Mouse (Mus musculus): ENCODE measurements at regions not wholly inside any gene's neighbourhood (a gene's known extent, or its start where the extent isn't known, plus 50 kb on each side); places are given as distances from the start of the nearest gene placed in this dataset.

- DNase-seq = peak; percentile 51
These were observed 385.0 kb downstream of the Kcnj2 start for GRCm38 (mm10) chr11:111450811-111451494.

GRCm38 (mm10) chr11:111460046-111460445, 394.1 kb downstream of the Kcnj2 start:
- DNase-seq = no peak

- no peak for DNase-seq
These were observed 419.0 kb downstream of the Kcnj2 start for GRCm38 (mm10) chr11:111484981-111485380.

GRCm38 (mm10) chr11:111512471-111512870, 446.5 kb downstream of the Kcnj2 start:
- DNase-seq = no peak

- peak; percentile 66 for DNase-seq
These were observed 456.8 kb downstream of the Kcnj2 start for GRCm38 (mm10) chr11:111522716-111523115.

- peak; percentile 83 for DNase-seq
These were observed 457.5 kb downstream of the Kcnj2 start for GRCm38 (mm10) chr11:111523465-111523864.

- no peak for DNase-seq
These were observed 460.2 kb downstream of the Kcnj2 start for GRCm38 (mm10) chr11:111526010-111526742.

GRCm38 (mm10) chr11:111529591-111529990, 463.6 kb downstream of the Kcnj2 start:
- DNase-seq = no peak

- DNase-seq = no peak
These were observed 464.9 kb downstream of the Kcnj2 start for GRCm38 (mm10) chr11:111530912-111531311.

- peak; percentile 41 for DNase-seq
These were observed 466.5 kb downstream of the Kcnj2 start for GRCm38 (mm10) chr11:111532457-111532856.

GRCm38 (mm10) chr11:111536040-111536836, 470.3 kb downstream of the Kcnj2 start:
- DNase-seq = peak; percentile 67

- peak; percentile 69 for DNase-seq
These were observed 471.7 kb downstream of the Kcnj2 start for GRCm38 (mm10) chr11:111537654-111538053.

- DNase-seq = no peak
These were observed 474.0 kb downstream of the Kcnj2 start for GRCm38 (mm10) chr11:111539960-111540359.

- DNase-seq = no peak
These were observed 479.3 kb downstream of the Kcnj2 start for GRCm38 (mm10) chr11:111545291-111545690.

- no peak for DNase-seq
These were observed 489.2 kb downstream of the Kcnj2 start for GRCm38 (mm10) chr11:111555131-111555530.

GRCm38 (mm10) chr11:111555615-111556014, 489.7 kb downstream of the Kcnj2 start:
- no peak for DNase-seq

- DNase-seq = no peak
These were observed 492.6 kb downstream of the Kcnj2 start for GRCm38 (mm10) chr11:111558302-111559140.

- no peak for DNase-seq
These were observed 497.2 kb downstream of the Kcnj2 start for GRCm38 (mm10) chr11:111563171-111563570.

- DNase-seq = no peak
These were observed 502.1 kb downstream of the Kcnj2 start for GRCm38 (mm10) chr11:111568041-111568440.

GRCm38 (mm10) chr11:111568876-111569275, 502.9 kb downstream of the Kcnj2 start:
- no peak for DNase-seq

- DNase-seq = no peak
These were observed 511.9 kb downstream of the Kcnj2 start for GRCm38 (mm10) chr11:111577883-111578282.

GRCm38 (mm10) chr11:111582980-111583379, 517.0 kb downstream of the Kcnj2 start:
- DNase-seq = no peak

- DNase-seq = no peak
These were observed 517.6 kb downstream of the Kcnj2 start for GRCm38 (mm10) chr11:111583606-111584005.

Measured in right cerebral cortex, postnatal 4 days (tissue).